Mouse (Mus musculus) testis, adult 2 months (tissue): ENCODE data around the gene Ccnl1. TPM values are rescaled to one million over a fixed set of nuclear protein-coding genes. Genes with fewer than 3 reads are reported as not detected.
A peak's percentile ranks its signal among the peaks of the same experiment; 100 is the strongest.

Source experiments
- H3K27ac ChIP-seq: fragments of 200-500 bp; 2 replicates; pipeline ENCODE4 v1.5.1; 2012; ENCODE audit warnings: low read depth, low read length; ENCODE audit not compliant: control insufficient read depth, insufficient read depth
- H3K27me3 ChIP-seq: fragments of 200-500 bp; 2 replicates; pipeline ENCODE4 v1.6.1; 2012; ENCODE audit warnings: mild to moderate bottlenecking, low read length, moderate library complexity; ENCODE audit not compliant: control insufficient read depth, insufficient read depth
- H3K36me3 ChIP-seq: fragments of 200-500 bp; 2 replicates; pipeline ENCODE4 v1.6.1; 2012; ENCODE audit warnings: mild to moderate bottlenecking, low read length; ENCODE audit not compliant: control insufficient read depth, insufficient read depth
- H3K4me1 ChIP-seq: fragments of 200-500 bp; 2 replicates; pipeline ENCODE4 v1.6.1; 2012; ENCODE audit warnings: low read length; ENCODE audit not compliant: control insufficient read depth, insufficient read depth
- H3K4me3 ChIP-seq: fragments of 200-500 bp; 2 replicates; pipeline ENCODE4 v1.5.1; 2012; ENCODE audit warnings: low read depth, mild to moderate bottlenecking, low read length, moderate library complexity, mixed read lengths; ENCODE audit not compliant: control insufficient read depth
- CTCF ChIP-seq: fragments of 200-500 bp; IDR thresholded peaks from 2 replicates; pipeline ENCODE4 v1.5.1; 2012; ENCODE audit warnings: low read depth, mild to moderate bottlenecking, inconsistent platforms, low read length, moderate library complexity; ENCODE audit not compliant: control insufficient read depth, insufficient read depth, insufficient replicate concordance
- POLR2A ChIP-seq: fragments of 200-500 bp; IDR thresholded peaks from 2 replicates; pipeline ENCODE4 v1.6.1; 2012; ENCODE audit warnings: low read depth, mild to moderate bottlenecking, inconsistent platforms, low read length, moderate library complexity; ENCODE audit not compliant: control insufficient read depth
- polyA plus RNA-seq: library from polyadenylated mRNA; depleted of rRNA; stranded (reverse); fragments of >200 nt; gene quantifications from 2 replicates; pipeline ENCODE4 v1.2.3, GENCODE M21; 2012

Ccnl1 gene
- polyA plus RNA-seq, 1 experiment = 30.5 TPM

- peak overlapping the region; percentile 60 for H3K4me3 ChIP-seq
- no peaks in the 10 kb centered on the region for H3K27me3 ChIP-seq
- no peaks in the 10 kb centered on the region for H3K36me3 ChIP-seq
- H3K27ac ChIP-seq = no peak overlapping the region; the same call in 1 of the 2 replicates
- peaks cover 2% of the 10 kb centered on the region; the same call in 1 of the 2 replicates for H3K4me1 ChIP-seq
- TF ChIP-seq CTCF = peak; percentile 67; the same call in 1 of the 2 replicates
- no peak; the same call in 1 of the 2 replicates for TF ChIP-seq POLR2A
These were observed 28.7 kb downstream of the Ccnl1 start for GRCm38 (mm10) chr3:65929304-65929783.

GRCm38 (mm10) chr3:65928614-65929272, 29.3 kb downstream of the Ccnl1 start:
- peak overlapping the region; percentile 14; the same call in 1 of the 2 replicates for H3K27ac ChIP-seq
- H3K27me3 ChIP-seq = no peaks in the 10 kb centered on the region
- H3K4me3 ChIP-seq = peak overlapping the region; percentile 60
- peaks cover 2% of the 10 kb centered on the region; the same call in 1 of the 2 replicates for H3K4me1 ChIP-seq
- no peak for TF ChIP-seq POLR2A
- TF ChIP-seq CTCF = no peak
- no peaks in the 10 kb centered on the region for H3K36me3 ChIP-seq

GRCm38 (mm10) chr3:65927685-65928084, 30.4 kb downstream of the Ccnl1 start:
- no peak overlapping the region for H3K27ac ChIP-seq
- TF ChIP-seq POLR2A (no peak), CTCF (no peak)
- H3K4me3 ChIP-seq = peak overlapping the region; percentile 54
- no peaks in the 10 kb centered on the region for H3K36me3 ChIP-seq
- H3K4me1 ChIP-seq = peaks cover 2% of the 10 kb centered on the region; the same call in 1 of the 2 replicates
- H3K27me3 ChIP-seq = no peaks in the 10 kb centered on the region

GRCm38 (mm10) chr3:65927101-65927501, 30.9 kb downstream of the Ccnl1 start:
- H3K27ac ChIP-seq = no peak overlapping the region
- no peaks in the 10 kb centered on the region for H3K36me3 ChIP-seq
- no peak overlapping the region for H3K4me3 ChIP-seq
- peaks cover 2% of the 10 kb centered on the region; the same call in 1 of the 2 replicates for H3K4me1 ChIP-seq
- TF ChIP-seq CTCF = no peak
- TF ChIP-seq POLR2A = no peak
- no peaks in the 10 kb centered on the region for H3K27me3 ChIP-seq

- H3K4me1 ChIP-seq = peaks cover 2% of the 10 kb centered on the region; the same call in 1 of the 2 replicates
- no peak overlapping the region for H3K4me3 ChIP-seq
- H3K36me3 ChIP-seq = no peaks in the 10 kb centered on the region
- no peaks in the 10 kb centered on the region for H3K27me3 ChIP-seq
- H3K27ac ChIP-seq = no peak overlapping the region
- TF ChIP-seq POLR2A (no peak), CTCF (no peak)
These were observed 31.6 kb downstream of the Ccnl1 start for GRCm38 (mm10) chr3:65926426-65926825.

- Histone ChIP-seq H3K27me3 (no peaks in the 10 kb centered on the region), H3K36me3 (no peaks in the 10 kb centered on the region), H3K4me3 (no peak overlapping the region), H3K4me1 (peaks cover 2% of the 10 kb centered on the region; the same call in 1 of the 2 replicates), H3K27ac (no peak overlapping the region)
- no peak for TF ChIP-seq POLR2A
- TF ChIP-seq CTCF = no peak
These were observed 32.9 kb downstream of the Ccnl1 start for GRCm38 (mm10) chr3:65925058-65925740.

GRCm38 (mm10) chr3:65922420-65922819, 35.6 kb downstream of the Ccnl1 start:
- Histone ChIP-seq H3K27ac (no peak overlapping the region), H3K4me3 (no peak overlapping the region), H3K36me3 (no peaks in the 10 kb centered on the region), H3K27me3 (no peaks in the 10 kb centered on the region), H3K4me1 (no peaks in the 10 kb centered on the region)
- TF ChIP-seq CTCF = no peak
- TF ChIP-seq POLR2A = no peak

- H3K36me3 ChIP-seq = no peaks in the 10 kb centered on the region
- TF ChIP-seq CTCF = no peak
- no peak for TF ChIP-seq POLR2A
These were observed 36.4 kb downstream of the Ccnl1 start for GRCm38 (mm10) chr3:65921671-65922070.

More at GRCm38 (mm10) chr3:65921671-65922070, 36.4 kb downstream of the Ccnl1 start:
- H3K4me3 ChIP-seq = no peak overlapping the region
- H3K27me3 ChIP-seq = no peaks in the 10 kb centered on the region
- H3K4me1 ChIP-seq = no peaks in the 10 kb centered on the region
- no peak overlapping the region for H3K27ac ChIP-seq
